Mouse (Mus musculus) C2C12 (cell line): ENCODE data around the gene Rbm47.

Experiments used
- CTCF ChIP-seq: IDR thresholded peaks from one replicate; pipeline ENCODE4 v1.5.1; 2011; ENCODE audit not compliant: control insufficient read depth, insufficient read depth, insufficient read length
- MYOG ChIP-seq: IDR thresholded peaks from one replicate; pipeline ENCODE4 v1.6.1; 2011; ENCODE audit not compliant: control insufficient read depth, insufficient read length; ENCODE audit errors: extremely low read depth

DNA sequence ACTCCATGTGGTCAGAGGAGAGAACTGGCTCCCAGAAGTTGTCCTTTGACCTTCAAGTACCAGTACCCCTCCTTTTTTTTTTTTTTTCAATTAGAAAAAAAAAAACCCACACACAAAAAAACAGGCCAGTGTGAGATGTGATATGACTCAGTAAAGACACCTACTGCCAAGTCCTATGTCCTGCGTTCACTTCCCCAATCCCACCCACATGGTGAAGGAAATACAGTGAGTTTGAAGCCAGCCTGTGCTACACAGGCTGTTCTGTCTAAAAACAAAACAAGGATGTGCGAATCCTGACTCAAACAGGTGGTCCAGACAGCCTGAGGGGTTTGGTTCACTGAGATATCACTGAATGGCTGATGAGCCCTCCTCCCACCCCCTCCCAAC, 3.8 kb downstream of the Rbm47 start:
- no peak for TF ChIP-seq CTCF
- no peak for TF ChIP-seq MYOG
